Mouse (Mus musculus) lung, embryonic 16.5 days (tissue): ENCODE data around the gene Galnt10. TPM values are rescaled to one million over a fixed set of nuclear protein-coding genes. Genes with fewer than 3 reads are reported as not detected.

Source experiments
- ATAC-seq: fragments of 200-750 bp; cut with Nextera tagmentation; 2 replicates; pipeline ENCODE4 v1.8.0; 2017; ENCODE audit warnings: low read depth, mild to moderate bottlenecking, moderate library complexity
- H3K27ac ChIP-seq: fragments of 300-500 bp; sonication (generic); 2 replicates; pipeline ENCODE4 v1.5.1; 2014; ENCODE audit warnings: mild to moderate bottlenecking, control low read depth, low read length
- H3K27me3 ChIP-seq: fragments of 300-500 bp; sonication (generic); 2 replicates; pipeline ENCODE4 v1.6.1; 2014; ENCODE audit warnings: low read depth, low read length, mixed read lengths; ENCODE audit not compliant: control insufficient read depth, insufficient read depth
- H3K36me3 ChIP-seq: fragments of 300-500 bp; sonication (generic); 2 replicates; pipeline ENCODE4 v1.6.1; 2014; ENCODE audit warnings: low read length; ENCODE audit not compliant: control insufficient read depth, insufficient read depth
- H3K4me1 ChIP-seq: fragments of 300-500 bp; sonication (generic); replicated peaks from 2 replicates; pipeline ENCODE4 v1.6.1; 2014; ENCODE audit warnings: low read length, mixed read lengths; ENCODE audit not compliant: control insufficient read depth, insufficient read depth
- H3K4me2 ChIP-seq: fragments of 300-500 bp; sonication (generic); 2 replicates; pipeline ENCODE4 v1.6.1; 2014; ENCODE audit warnings: low read depth, low read length, control low read depth
- H3K4me3 ChIP-seq: fragments of 300-500 bp; sonication (generic); 2 replicates; pipeline ENCODE4 v1.5.1; 2014; ENCODE audit warnings: mild to moderate bottlenecking, low read length, control low read depth
- H3K9ac ChIP-seq: fragments of 300-500 bp; sonication (generic); 2 replicates; pipeline ENCODE4 v1.6.1; 2014; ENCODE audit warnings: low read length, control low read depth
- H3K9me3 ChIP-seq: fragments of 300-500 bp; sonication (generic); 2 replicates; pipeline ENCODE4 v1.6.1; 2016; ENCODE audit warnings: low read length; ENCODE audit not compliant: control insufficient read depth
- WGBS: fragments of 180-500 bp; shearing (Covaris S2); extraction: QIAGEN DNeasy Blood & Tissue Kit; methylation state at CpG from one replicate; pipeline ENCODE4 v1.1.7; 2014; 5-methylcytosine and 5-hydroxymethylcytosine counted together
- polyA plus RNA-seq: library from polyadenylated mRNA; unstranded; fragments of >200 nt; fragmentation: Nextera tagmentation; extraction: Ambion mirVana; gene quantifications from 2 replicates; pipeline ENCODE4 v1.2.1, GENCODE M21; 2015

The Galnt10 gene
- polyA plus RNA-seq, 1 experiment from 2014 or later = 12.8 TPM

- no peak overlapping the region for H3K4me2 ChIP-seq
- no peak overlapping the region for H3K9ac ChIP-seq
- 0 out of 2 replicates have a peak, but pooled peaks cover 4% of the 10 kb centered on the region for H3K9me3 ChIP-seq
- no peaks in the 10 kb centered on the region for H3K27me3 ChIP-seq
- 0 out of 2 replicates have a peak, but pooled peaks cover 2% of the 10 kb centered on the region for H3K36me3 ChIP-seq
- H3K27ac ChIP-seq = no peak overlapping the region
- no peak for ATAC-seq
- H3K4me3 ChIP-seq = no peak overlapping the region
- WGBS = 92% methylated on average over 7 of the region's 7 CpGs
- peaks cover 19% of the 10 kb centered on the region for H3K4me1 ChIP-seq
Measured at GRCm38 (mm10) chr11:57700114-57700513, 54.9 kb downstream of the Galnt10 start.

- Histone ChIP-seq H3K36me3 (0 out of 2 replicates have a peak, but pooled peaks cover 2% of the 10 kb centered on the region), H3K4me1 (peaks cover 14% of the 10 kb centered on the region), H3K9ac (no peak overlapping the region), H3K27ac (no peak overlapping the region), H3K4me3 (no peak overlapping the region), H3K9me3 (0 out of 2 replicates have a peak, but pooled peaks cover 4% of the 10 kb centered on the region), H3K27me3 (no peaks in the 10 kb centered on the region), H3K4me2 (no peak overlapping the region)
- ATAC-seq = no peak
- WGBS = 64% methylated on average over 11 of the region's 11 CpGs
Measured at GRCm38 (mm10) chr11:57701193-57701925, 56.1 kb downstream of the Galnt10 start.

- 0 out of 2 replicates have a peak, but pooled peaks cover 2% of the 10 kb centered on the region for H3K36me3 ChIP-seq
- H3K27ac ChIP-seq = no peak overlapping the region
- no peak for ATAC-seq
- no peaks in the 10 kb centered on the region for H3K27me3 ChIP-seq
- H3K9me3 ChIP-seq = peaks cover 5% of the 10 kb centered on the region; the same call in 1 of the 2 replicates
- H3K4me3 ChIP-seq = no peak overlapping the region
- H3K9ac ChIP-seq = no peak overlapping the region
- no peak overlapping the region for H3K4me2 ChIP-seq
- WGBS = 52% methylated on average over 5 of the region's 5 CpGs
- H3K4me1 ChIP-seq = peaks cover 8% of the 10 kb centered on the region
Measured at GRCm38 (mm10) chr11:57701956-57702355, 56.7 kb downstream of the Galnt10 start.

GRCm38 (mm10) chr11:57706620-57707019, 61.4 kb downstream of the Galnt10 start:
- Histone ChIP-seq H3K4me1 (peaks cover 7% of the 10 kb centered on the region; the same call in 1 of the 2 replicates), H3K36me3 (no peaks in the 10 kb centered on the region), H3K4me2 (no peak overlapping the region), H3K4me3 (no peak overlapping the region), H3K27ac (no peak overlapping the region), H3K9ac (no peak overlapping the region), H3K27me3 (no peaks in the 10 kb centered on the region), H3K9me3 (peaks cover 9% of the 10 kb centered on the region; the same call in 1 of the 2 replicates)
- no peak for ATAC-seq
- WGBS = 73% methylated on average over 1 of the region's 1 CpGs

GRCm38 (mm10) chr11:57707114-57707798, 62.0 kb downstream of the Galnt10 start:
- ATAC-seq = no peak
- H3K4me2 ChIP-seq = no peak overlapping the region
- no peak overlapping the region for H3K4me3 ChIP-seq
- WGBS = 86% methylated on average over 5 of the region's 5 CpGs
- H3K27ac ChIP-seq = no peak overlapping the region
- H3K9ac ChIP-seq = no peak overlapping the region
- no peaks in the 10 kb centered on the region for H3K27me3 ChIP-seq
- peaks cover 9% of the 10 kb centered on the region; the same call in 1 of the 2 replicates for H3K9me3 ChIP-seq
- peaks cover 7% of the 10 kb centered on the region; the same call in 1 of the 2 replicates for H3K4me1 ChIP-seq
- H3K36me3 ChIP-seq = no peaks in the 10 kb centered on the region

GRCm38 (mm10) chr11:57708174-57709154, 63.2 kb downstream of the Galnt10 start:
- no peak overlapping the region for H3K4me2 ChIP-seq
- 0 out of 2 replicates have a peak, but pooled peaks cover 2% of the 10 kb centered on the region for H3K4me1 ChIP-seq
- H3K4me3 ChIP-seq = no peak overlapping the region
- 68% methylated on average over 22 of the region's 22 CpGs for WGBS
- ATAC-seq = no peak
- peaks cover 9% of the 10 kb centered on the region; the same call in 1 of the 2 replicates for H3K9me3 ChIP-seq
- H3K9ac ChIP-seq = no peak overlapping the region
- no peaks in the 10 kb centered on the region for H3K27me3 ChIP-seq
- no peaks in the 10 kb centered on the region for H3K36me3 ChIP-seq
- H3K27ac ChIP-seq = no peak overlapping the region

GRCm38 (mm10) chr11:57713960-57714359, 68.7 kb downstream of the Galnt10 start:
- Histone ChIP-seq H3K4me1 (0 out of 2 replicates have a peak, but pooled peaks cover under 1% of the 10 kb centered on the region), H3K9me3 (no peaks in the 10 kb centered on the region), H3K9ac (no peak overlapping the region), H3K4me3 (no peak overlapping the region), H3K27me3 (no peaks in the 10 kb centered on the region), H3K4me2 (no peak overlapping the region), H3K36me3 (no peaks in the 10 kb centered on the region), H3K27ac (no peak overlapping the region)
- no peak for ATAC-seq
- WGBS = 73% methylated on average over 6 of the region's 6 CpGs

- Histone ChIP-seq H3K4me3 (no peak overlapping the region), H3K4me1 (peaks cover 9% of the 10 kb centered on the region), H3K27me3 (no peaks in the 10 kb centered on the region), H3K9me3 (no peaks in the 10 kb centered on the region), H3K27ac (no peak overlapping the region), H3K36me3 (no peaks in the 10 kb centered on the region), H3K4me2 (no peak overlapping the region), H3K9ac (no peak overlapping the region)
- ATAC-seq = no peak
- 82% methylated on average over 3 of the region's 3 CpGs for WGBS
Measured at GRCm38 (mm10) chr11:57716721-57717120, 71.5 kb downstream of the Galnt10 start.
